ENCODE assay signal across 22 mouse cellular contexts in genomic region chr19:32216710-32217109, GRCm38 (mm10).
A peak's percentile ranks its signal among the peaks of the same experiment; 100 is the strongest.
DNase-seq lines count a peak whose midpoint lies in the region; ATAC-seq lines count a peak whose summit lies in the region.
"Had no signal": no experiment of that assay in that cellular context is flagged by ENCODE, and none has a peak within 500 bp of the region (broad histone marks: within the 10 kb centered on the region; RNA-seq: fewer than 3 reads in every experiment).

No protein-coding gene starts in this region.

- ATAC-seq in liver, embryonic 13.5 days (ENCODE audit: low read depth) = no peak
- no peak for ATAC-seq in liver, embryonic 11.5 days (replicated peaks; ENCODE audit: low FRiP score)
- ATAC-seq in CD4-positive, CD25-positive, alpha-beta regulatory T cell, adult 4 months = peak; percentile 92
- ATAC-seq in inflammation-experienced regulatory T-cells, adult 6 months = peak; percentile 95
- ATAC-seq: forebrain, embryonic 13.5 days; forebrain, embryonic 15.5 days; forebrain, postnatal 0 days had no signal

- no peaks in the 10 kb centered on the region for H3K27me3 ChIP-seq in liver, embryonic 13.5 days
- no peaks in the 10 kb centered on the region for H3K27me3 ChIP-seq in liver, embryonic 11.5 days (replicated peaks; ENCODE audit: control insufficient read depth, insufficient read depth, low read length)
- H3K27me3 ChIP-seq: embryonic facial prominence, embryonic 12.5 days; forebrain, embryonic 13.5 days; forebrain, embryonic 15.5 days had no signal

- H3K9ac ChIP-seq in liver, embryonic 13.5 days = no peak overlapping the region
- H3K9ac ChIP-seq in liver, embryonic 11.5 days (ENCODE audit: low read depth, low read length) = no peak overlapping the region
- H3K9ac ChIP-seq: embryonic facial prominence, embryonic 12.5 days; forebrain, embryonic 13.5 days; forebrain, embryonic 15.5 days; forebrain, postnatal 0 days had no signal

- H3K4me2 ChIP-seq in liver, embryonic 13.5 days = no peak overlapping the region
- H3K4me2 ChIP-seq in liver, embryonic 11.5 days = no peak overlapping the region
- H3K4me2 ChIP-seq: embryonic facial prominence, embryonic 12.5 days; forebrain, embryonic 13.5 days; forebrain, embryonic 15.5 days had no signal

- H3K27ac ChIP-seq in liver, embryonic 13.5 days = peak overlapping the region; percentile 35; the same call in 1 of the 2 replicates
- no peak overlapping the region for H3K27ac ChIP-seq in liver, embryonic 11.5 days (ENCODE audit: low read depth, low read length)
- H3K27ac ChIP-seq: embryonic facial prominence, embryonic 10.5 days; embryonic facial prominence, embryonic 12.5 days; forebrain, embryonic 13.5 days; forebrain, embryonic 15.5 days had no signal

- peaks cover 28% of the 10 kb centered on the region for H3K36me3 ChIP-seq in liver, embryonic 13.5 days
- peaks cover 2% of the 10 kb centered on the region; the same call in 1 of the 2 replicates for H3K36me3 ChIP-seq in liver, embryonic 11.5 days (ENCODE audit: control insufficient read depth, insufficient read depth, low read length)
- H3K36me3 ChIP-seq: embryonic facial prominence, embryonic 10.5 days; embryonic facial prominence, embryonic 12.5 days; forebrain, embryonic 15.5 days had no signal

- H3K4me1 ChIP-seq in liver, embryonic 13.5 days (replicated peaks) = peaks cover 40% of the 10 kb centered on the region
- peaks cover 8% of the 10 kb centered on the region for H3K4me1 ChIP-seq in liver, embryonic 11.5 days (replicated peaks; ENCODE audit: control insufficient read depth, insufficient read depth, low read length)
- H3K4me1 ChIP-seq: forebrain, embryonic 13.5 days; forebrain, embryonic 15.5 days had no signal

- no peaks in the 10 kb centered on the region for H3K9me3 ChIP-seq in liver, embryonic 13.5 days (replicated peaks)
- H3K9me3 ChIP-seq in liver, embryonic 11.5 days (ENCODE audit: control insufficient read depth, low read length) = no peaks in the 10 kb centered on the region
- H3K9me3 ChIP-seq: embryonic facial prominence, embryonic 10.5 days; embryonic facial prominence, embryonic 12.5 days; forebrain, embryonic 13.5 days; forebrain, embryonic 15.5 days had no signal

- no peak overlapping the region for H3K4me3 ChIP-seq in liver, embryonic 13.5 days (replicated peaks)
- no peak overlapping the region for H3K4me3 ChIP-seq in liver, embryonic 11.5 days (ENCODE audit: low read depth, low read length)
- H3K4me3 ChIP-seq: embryonic facial prominence, embryonic 10.5 days; embryonic facial prominence, embryonic 12.5 days; forebrain, embryonic 13.5 days; forebrain, embryonic 15.5 days had no signal

- DNase-seq in liver, embryonic 13.5 days = no peak
- DNase-seq in liver, embryonic 11.5 days (ENCODE audit: low spot score) = no peak
- peak; percentile 56 for DNase-seq in CD4-positive helper T cell, adult 2 months (ENCODE audit: low read depth, low spot score)
- no peak for DNase-seq in frontal cortex, postnatal 25 days (ENCODE audit: low spot score in 2 of 2)
- DNase-seq in heart, adult 9 months (ENCODE audit: low spot score in 2 of 2) = no peak
- no peak for DNase-seq in spleen, adult 12 weeks (ENCODE audit: low spot score)
- DNase-seq: adrenal gland, adult 8-10 months; adrenal gland, postnatal 14 days; adrenal gland, postnatal 36 days; B cell, adult 2 months; cerebellum, adult 11-12 months; cerebellum, adult 2 months; cerebellum, adult 9-10 months; cerebellum, postnatal 10 days; cerebellum, postnatal 25 days; forebrain, postnatal 0 days had no signal

- 89% methylated on average over 2 of the region's 2 CpGs for WGBS in liver, embryonic 13.5 days (ENCODE audit: insufficient replicate concordance)
- WGBS in liver, embryonic 11.5 days = 95% methylated on average over 2 of the region's 2 CpGs

Comparison
In these comparisons a context has a peak if more than half of its experiments do, and no peak if none do; other contexts are left out.
1. ATAC-seq: peak in CD4-positive, CD25-positive, alpha-beta regulatory T cell, adult 4 months (single experiment) and inflammation-experienced regulatory T-cells, adult 6 months (single experiment); none in liver, embryonic 13.5 days (single experiment) and liver, embryonic 11.5 days (single experiment).